ENCODE assay signal across 9 mouse cellular contexts in the genomic region with DNA sequence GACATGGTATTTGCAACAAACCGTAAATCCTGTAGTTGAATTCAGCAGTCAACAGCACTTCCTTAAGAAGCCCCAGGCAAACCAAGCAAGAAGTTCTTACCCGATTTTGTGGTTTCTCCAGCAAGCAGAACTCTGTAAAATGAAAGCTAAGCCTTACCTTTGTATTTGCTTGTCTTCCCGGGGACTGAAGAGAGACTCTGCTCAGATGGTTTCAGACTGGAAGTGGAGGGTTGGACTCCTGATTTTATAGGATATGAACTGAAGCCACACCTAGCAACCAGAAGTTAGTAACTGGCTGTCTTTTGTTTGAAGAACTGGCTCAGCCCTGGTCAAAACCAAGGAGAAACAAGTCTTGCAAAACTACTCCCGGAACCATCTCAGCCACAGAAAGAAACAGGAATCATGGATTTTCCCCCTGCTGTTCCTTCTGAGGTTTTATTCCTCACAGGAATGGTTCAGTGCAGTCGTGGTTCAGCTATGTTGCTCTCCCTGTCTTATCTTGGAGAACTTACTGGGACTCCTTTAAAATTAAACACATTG. TPM values are rescaled to one million over a fixed set of nuclear protein-coding genes. Genes with fewer than 3 reads are reported as not detected.
DNase-seq lines count a peak whose midpoint lies in the region; ATAC-seq and TF ChIP-seq lines count a peak whose summit lies in the region.
"Had no signal": no experiment of that assay in that cellular context is flagged by ENCODE, and none has a peak within 500 bp of the region (broad histone marks: within the 10 kb centered on the region; RNA-seq: fewer than 3 reads in every experiment).

A gene (minus strand): TSS at position 490 of the 540 bp plus-strand sequence.

- peak; percentile 39 for TF ChIP-seq EP300 in lung, postnatal 0 days (IDR thresholded peaks at IDR 0.05)

- 33% methylated on average over 5 of the region's 5 CpGs for WGBS in kidney, adult 2 months
- 28% methylated on average over 5 of the region's 5 CpGs for WGBS in lung, postnatal 0 days

- no peak for TF ChIP-seq CTCF in kidney, adult 2 months (conservative IDR thresholded peaks at IDR 0.05; ENCODE audit: insufficient read depth, insufficient read length, low read depth, low read length)
- TF ChIP-seq CTCF in embryonic fibroblast, embryonic 13.5 days (IDR thresholded peaks at IDR 0.05; ENCODE audit: borderline replicate concordance, insufficient read depth, low read length), result no peak
- TF ChIP-seq CTCF in lung, postnatal 0 days (IDR thresholded peaks at IDR 0.05), result no peak

- H3K4me3 ChIP-seq in kidney, adult 2 months (ENCODE audit: insufficient read depth, low read depth, low read length), result peak within 1 kb of the TSS; percentile 41
- H3K4me3 ChIP-seq in embryonic fibroblast, embryonic 13.5 days (ENCODE audit: insufficient read depth, low read length), result peak within 1 kb of the TSS; percentile 100
- peak within 1 kb of the TSS; percentile 37 for H3K4me3 ChIP-seq in lung, postnatal 0 days (ENCODE audit: low read depth, low read length)
- H3K4me3 ChIP-seq: neural tube, embryonic 12.5 days had no signal

- peak within 1 kb of the TSS; percentile 64 for H3K27ac ChIP-seq in kidney, adult 2 months (ENCODE audit: insufficient read depth, low read depth, low read length)
- peak within 1 kb of the TSS; percentile 98 for H3K27ac ChIP-seq in embryonic fibroblast, embryonic 13.5 days (ENCODE audit: insufficient read depth, low read length)
- H3K27ac ChIP-seq in lung, postnatal 0 days (ENCODE audit: low read length), result peak within 1 kb of the TSS; percentile 75
- H3K27ac ChIP-seq: neural tube, embryonic 12.5 days had no signal

- H3K9me3 ChIP-seq in lung, postnatal 0 days (ENCODE audit: low read length), result no peaks in the 10 kb centered on the region
- H3K9me3 ChIP-seq: neural tube, embryonic 12.5 days had no signal

- H3K4me1 ChIP-seq in kidney, adult 2 months (ENCODE audit: control insufficient read depth, insufficient read depth, low read length), result no peaks in the 10 kb centered on the region
- peaks cover 8% of the 10 kb centered on the region for H3K4me1 ChIP-seq in embryonic fibroblast, embryonic 13.5 days (ENCODE audit: control insufficient read depth, insufficient read depth, low read length)
- H3K4me1 ChIP-seq in lung, postnatal 0 days (ENCODE audit: insufficient read depth, low read depth, low read length), result no peaks in the 10 kb centered on the region
- H3K4me1 ChIP-seq: neural tube, embryonic 12.5 days had no signal

- DNase-seq in kidney, adult 2 months, result peak; percentile 53
- no peak for DNase-seq in kidney, postnatal 4 days
- DNase-seq in lung, postnatal 0 days (ENCODE audit: low spot score), result peak; percentile 81
- no peak for DNase-seq in cerebellum, adult 9-11 months
- DNase-seq in thymus, postnatal 4 days, result no peak
- DNase-seq in frontal cortex, postnatal 25 days (ENCODE audit: low spot score in 2 of 2), result no peak

- H3K9ac ChIP-seq in lung, postnatal 0 days (replicated peaks; ENCODE audit: low read depth), result peak within 1 kb of the TSS; percentile 12
- H3K9ac ChIP-seq: neural tube, embryonic 12.5 days had no signal

- no peak for TF ChIP-seq POLR2A in kidney, adult 2 months (IDR thresholded peaks at IDR 0.05; ENCODE audit: low read depth, low read length)
- peak; percentile 98 for TF ChIP-seq POLR2A in embryonic fibroblast, embryonic 13.5 days (IDR thresholded peaks at IDR 0.05; ENCODE audit: low read depth, low read length)

- no peaks in the 10 kb centered on the region for H3K36me3 ChIP-seq in kidney, adult 2 months (ENCODE audit: control insufficient read depth, insufficient read depth, low read length)
- H3K36me3 ChIP-seq in lung, postnatal 0 days (ENCODE audit: insufficient read depth, low read length), result no peaks in the 10 kb centered on the region
- H3K36me3 ChIP-seq: neural tube, embryonic 12.5 days had no signal

- ATAC-seq in hematopoietic stem cell, adult 5-6 weeks (replicated peaks in 1 of 2; ENCODE audit: insufficient read depth in 1 of 2, low FRiP score in 2 of 2, low TSS enrichment in 1 of 2, low read depth in 1 of 2, poor library complexity in 2 of 2, severe bottlenecking in 2 of 2), result peak; percentile 65 to 70
- peak; percentile 70 for ATAC-seq in lung, postnatal 0 days

- H3K27me3 ChIP-seq in kidney, adult 2 months (replicated peaks; ENCODE audit: control insufficient read depth, insufficient read depth, low read length), result no peaks in the 10 kb centered on the region
- H3K27me3 ChIP-seq in lung, postnatal 0 days (replicated peaks; ENCODE audit: insufficient read depth, low read length), result no peaks in the 10 kb centered on the region
- H3K27me3 ChIP-seq: neural tube, embryonic 12.5 days had no signal

- H3K4me2 ChIP-seq in lung, postnatal 0 days (replicated peaks; ENCODE audit: low read depth, low read length), result peak within 1 kb of the TSS; percentile 49
- H3K4me2 ChIP-seq: neural tube, embryonic 12.5 days had no signal

RNA-seq across cellular contexts. Expression of the gene that starts here (rescaled TPM):
- 5.2 and 7.5 TPM in 2 replicates for polyA plus RNA-seq in kidney, adult 2 months (2012; rRNA removed)
- 2,091 and 2,241 TPM in 2 replicates for polyA plus RNA-seq in embryonic fibroblast, embryonic 13.5 days (2011; ENCODE audit: insufficient read length, low read depth, missing spikeins)
- 525 and 701 TPM in 2 replicates for total RNA-seq in hematopoietic stem cell, adult 5-6 weeks (2017)
- 505 and 526 TPM in 2 replicates for polyA plus RNA-seq in lung, postnatal 0 days (2015; fragmentation: Nextera tagmentation; extraction: Ambion mirVana)

Comparison
In these comparisons a context has a peak if more than half of its experiments do, and no peak if none do; other contexts are left out.
1. RNA of the gene that starts here (polyA plus RNA-seq): 2,091 to 2,241 TPM in embryonic fibroblast, embryonic 13.5 days and 505 to 526 TPM in lung, postnatal 0 days; 5.2 to 7.5 TPM in kidney, adult 2 months; every median in the first group is over 10 times any median in the second.
2. DNase-seq: peak in kidney, adult 2 months (single experiment) and lung, postnatal 0 days (single experiment); none in kidney, postnatal 4 days (0 of 2), cerebellum, adult 9-11 months (single experiment), thymus, postnatal 4 days (single experiment) and frontal cortex, postnatal 25 days (0 of 2).
3. H3K4me3 ChIP-seq: peak in every context shown above with its lines; median percentile 100 in embryonic fibroblast, embryonic 13.5 days; 41 in kidney, adult 2 months; 37 in lung, postnatal 0 days.
4. Peak in every context shown above with its lines, with median percentiles within 50 percentile points of each other: H3K27ac ChIP-seq.